Mouse (Mus musculus) urinary bladder, adult 18-20 months (tissue): ENCODE measurements around the gene Olfr285.
A peak's percentile ranks its signal among the peaks of the same experiment; 100 is the strongest.

ENCODE experiments used
- DNase-seq, 2 experiments: peaks; one replicate each; pipeline ENCODE4 v3.0.0; 2022; ENCODE audit warnings: low spot score in 2 of 2, mixed read lengths in 2 of 2

The Olfr285 gene

DNA sequence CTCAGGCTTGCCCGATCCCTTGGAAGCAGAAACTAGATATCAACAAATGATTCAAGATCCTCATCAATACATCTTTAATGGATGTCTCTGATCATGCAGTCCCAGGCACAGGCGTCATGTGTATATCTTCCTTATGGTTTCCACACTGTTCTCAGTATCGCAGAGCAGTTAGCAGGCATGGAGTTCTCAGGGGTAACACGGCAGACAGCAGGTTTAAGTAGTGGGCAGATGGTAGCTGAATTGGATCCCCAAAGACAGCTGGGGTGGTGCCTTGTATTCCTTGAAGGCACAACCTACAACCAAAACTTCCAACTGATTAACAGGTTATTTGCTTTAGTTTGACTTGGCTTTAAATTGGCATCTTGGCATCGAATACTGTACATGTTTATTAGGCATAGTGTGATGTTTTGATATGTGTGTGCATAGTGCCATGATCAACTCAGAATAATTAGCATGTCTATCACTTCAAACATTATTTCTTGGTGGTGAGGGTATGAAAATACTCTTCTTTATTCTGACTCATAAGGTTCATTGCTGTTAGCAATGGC lies at the start of gene Olfr285:
TSS of gene Olfr285 (minus strand) at position 177 of the 548 bp plus-strand sequence.
- DNase-seq = no peak

DNA sequence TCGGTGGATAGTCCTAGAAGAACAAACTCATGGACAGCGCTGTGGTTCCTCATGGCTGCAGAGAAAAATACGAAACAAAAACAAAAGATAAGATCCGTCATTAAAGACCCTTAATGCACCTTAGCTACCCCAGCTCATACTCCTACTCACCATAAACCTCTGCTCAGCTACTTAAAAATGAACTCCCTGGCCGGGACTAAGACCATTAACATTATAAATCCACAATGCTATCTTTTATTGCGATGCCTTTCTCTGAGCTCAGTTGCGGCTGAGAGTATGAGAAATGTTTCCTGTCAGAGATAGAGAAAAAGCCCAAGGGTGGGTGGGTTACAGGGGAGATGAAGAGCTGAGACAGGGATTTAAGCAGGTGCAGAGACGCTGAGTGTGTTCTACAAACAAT lies 23.7 kb upstream of the Olfr285 start, which contains the start of gene Olfr284:
TSS of gene Olfr284 (minus strand) at position 101 of the 400 bp plus-strand sequence.
- no peak for DNase-seq

DNA sequence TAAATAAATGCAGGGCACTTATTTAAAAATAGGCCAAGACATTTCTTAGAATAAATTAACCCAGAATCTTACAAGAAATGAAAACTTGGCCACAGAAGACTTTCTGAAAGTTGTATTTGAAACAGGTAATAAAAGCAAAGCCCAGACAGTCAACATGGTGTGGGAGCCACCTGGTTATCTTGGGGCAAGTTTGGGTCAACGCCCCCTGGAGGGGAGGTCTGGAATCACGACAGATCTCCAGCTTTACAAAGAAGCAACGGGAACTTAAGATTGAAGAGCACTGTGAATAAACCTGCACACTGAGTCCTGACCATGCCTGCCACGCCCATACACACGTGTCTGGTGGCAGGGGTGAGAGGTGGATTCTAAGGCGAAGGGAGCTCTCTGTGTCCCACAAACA lies 1.4 kb downstream of the Olfr285 start:
- DNase-seq = no peak

DNA sequence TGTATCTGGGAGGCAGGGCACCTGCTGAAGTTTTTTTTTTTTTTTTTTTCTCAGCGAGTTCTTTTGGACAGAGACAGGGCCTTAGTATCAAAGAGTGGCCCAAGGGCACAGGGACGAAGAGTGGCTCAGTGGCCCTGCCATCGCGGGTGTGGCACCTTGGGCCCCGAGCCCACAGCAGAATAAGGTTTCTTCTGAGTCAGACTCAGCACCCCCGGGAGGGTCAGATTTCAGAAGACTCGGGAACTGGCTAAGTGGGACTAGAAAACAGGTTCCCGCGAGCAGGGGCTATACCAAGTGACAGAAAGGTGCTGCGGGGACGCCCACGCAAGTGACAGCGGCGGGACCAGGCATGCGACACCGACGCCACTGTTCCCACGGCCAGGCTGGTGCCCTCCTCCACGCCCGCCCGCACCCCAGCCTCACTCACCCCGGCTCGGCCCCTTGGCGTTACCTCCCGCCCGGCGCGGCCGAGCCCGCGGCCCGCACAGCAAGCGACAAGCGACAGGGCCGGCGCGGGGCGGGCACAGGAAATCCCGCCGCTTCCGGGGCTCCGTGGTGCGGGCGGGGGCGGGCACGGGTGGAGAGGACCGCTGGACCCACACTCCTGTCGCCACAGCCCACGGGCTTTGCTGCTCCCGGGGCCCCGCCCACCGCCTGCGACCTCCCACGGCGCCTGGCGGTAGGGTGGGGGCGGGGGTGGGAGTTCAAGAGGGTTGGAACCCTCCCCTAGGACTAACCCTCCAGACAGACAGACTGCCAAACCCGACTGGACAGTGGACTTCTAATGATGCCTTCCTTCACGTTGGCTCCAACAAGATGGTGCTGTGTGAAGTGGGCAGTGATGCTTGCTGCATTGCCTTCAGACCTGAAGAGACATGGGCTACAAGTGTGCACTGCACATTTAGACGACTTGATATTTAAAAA lies 21.3 kb downstream of the Olfr285 start, which contains the start of gene Zfp641:
TSS of gene Zfp641 (minus strand) at position 534 of the 924 bp plus-strand sequence.
- DNase-seq = peak; percentile 10 to 50

DNA sequence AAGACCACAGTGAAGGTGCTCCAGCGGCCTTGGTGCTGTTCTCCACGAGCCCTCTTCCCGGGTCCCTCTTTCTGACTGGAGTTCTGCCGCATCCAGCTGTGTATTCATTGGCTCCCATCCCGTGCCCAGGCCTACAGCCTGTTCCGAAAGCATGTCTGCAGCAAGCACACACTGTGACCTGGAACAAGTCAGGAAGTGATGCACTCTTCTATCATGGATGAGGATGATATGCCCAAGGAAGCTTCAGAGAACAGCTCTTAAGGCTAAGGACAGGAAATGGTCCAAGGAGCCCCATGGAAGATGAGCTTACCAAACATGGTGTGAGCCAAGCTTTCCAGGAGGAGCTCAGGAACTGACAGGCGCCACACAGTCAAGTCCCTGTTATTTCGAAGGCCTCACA lies 23.5 kb downstream of the Olfr285 start:
- DNase-seq = no peak

DNA sequence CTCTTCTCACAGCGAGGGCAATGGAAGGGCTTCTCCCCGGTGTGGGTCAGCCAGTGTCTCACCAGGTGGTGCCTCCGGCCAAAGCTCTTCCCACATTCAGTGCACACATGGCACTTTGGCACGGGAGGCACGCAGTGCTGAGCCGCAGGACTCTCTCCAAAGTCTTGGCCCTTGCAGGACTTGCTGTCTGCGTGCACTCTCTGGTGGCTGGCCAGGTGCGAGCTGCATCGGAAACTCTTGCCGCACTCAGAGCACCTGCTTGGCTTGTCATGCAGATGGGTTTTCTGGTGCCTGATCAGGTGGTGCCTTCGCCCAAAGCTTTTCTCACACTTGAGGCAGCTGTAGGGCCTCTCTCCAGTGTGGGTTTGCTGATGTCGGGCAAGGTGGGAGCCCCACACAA lies 28.6 kb downstream of the Olfr285 start:
- DNase-seq = no peak

DNA sequence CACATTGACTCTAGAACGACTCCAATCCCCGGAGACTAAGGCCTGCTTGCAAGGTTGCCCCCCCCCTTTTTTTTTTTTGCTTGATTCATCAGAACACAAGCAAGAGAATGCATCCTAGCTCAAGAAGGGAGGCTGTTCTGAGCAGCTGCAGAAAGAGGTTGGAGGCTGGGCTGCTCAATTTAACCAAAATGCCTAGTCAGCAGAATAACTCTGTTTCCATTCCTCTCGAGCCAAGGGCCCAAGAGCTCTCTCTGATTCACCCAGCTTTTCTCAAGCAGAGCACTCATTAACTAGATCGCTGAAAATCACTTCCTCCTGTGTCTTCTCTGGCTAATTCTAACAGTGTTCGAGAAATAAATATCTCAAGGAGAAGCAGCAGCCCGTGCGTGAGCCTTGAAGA lies 30.7 kb downstream of the Olfr285 start:
- no peak for DNase-seq
